Mouse (Mus musculus) neural tube, embryonic 14.5 days (tissue): Measurements from ENCODE around the gene Slc25a34. TPM values are rescaled to one million over a fixed set of nuclear protein-coding genes. Genes with fewer than 3 reads are reported as not detected.
A peak's percentile ranks its signal among the peaks of the same experiment; 100 is the strongest.

Experiments used
- ATAC-seq: fragments of 200-750 bp; cut with Nextera tagmentation; 2 replicates; pipeline ENCODE4 v1.8.0; 2017; ENCODE audit warnings: low read depth, mild to moderate bottlenecking, moderate TSS enrichment, moderate library complexity
- H3K27ac ChIP-seq: fragments of 300-500 bp; sonication (generic); 2 replicates; pipeline ENCODE4 v1.5.1; 2014; ENCODE audit warnings: low read depth, mild to moderate bottlenecking, control low read depth, low read length, moderate library complexity, mixed read lengths
- H3K27me3 ChIP-seq: fragments of 300-500 bp; sonication (generic); 2 replicates; pipeline ENCODE4 v1.6.1; 2014; ENCODE audit warnings: low read length; ENCODE audit not compliant: control insufficient read depth, insufficient read depth
- H3K36me3 ChIP-seq: fragments of 300-500 bp; sonication (generic); 2 replicates; pipeline ENCODE4 v1.6.1; 2014; ENCODE audit warnings: low read length, mixed read lengths; ENCODE audit not compliant: control insufficient read depth, insufficient read depth
- H3K4me1 ChIP-seq: fragments of 300-500 bp; sonication (generic); 2 replicates; pipeline ENCODE4 v1.6.1; 2014; ENCODE audit warnings: low read length; ENCODE audit not compliant: control insufficient read depth, insufficient read depth
- H3K4me2 ChIP-seq: fragments of 300-500 bp; sonication (generic); 2 replicates; pipeline ENCODE4 v1.6.1; 2014; ENCODE audit warnings: mild to moderate bottlenecking, low read depth, low read length, control low read depth
- H3K4me3 ChIP-seq: fragments of 300-500 bp; sonication (generic); 2 replicates; pipeline ENCODE4 v1.5.1; 2014; ENCODE audit warnings: low read depth, low read length, control low read depth, mixed read lengths
- H3K9ac ChIP-seq: fragments of 300-500 bp; sonication (generic); replicated peaks from 2 replicates; pipeline ENCODE4 v1.6.1; 2014; ENCODE audit warnings: low read depth, mild to moderate bottlenecking, control low read depth, low read length, mixed read lengths
- H3K9me3 ChIP-seq: fragments of 300-500 bp; sonication (generic); 2 replicates; pipeline ENCODE4 v1.6.1; 2016; ENCODE audit warnings: low read length; ENCODE audit not compliant: control insufficient read depth
- WGBS: fragments of 180-500 bp; shearing (Covaris S2); extraction: QIAGEN DNeasy Blood & Tissue Kit; methylation state at CpG from one replicate; pipeline ENCODE4 v1.1.7; 2014; 5-methylcytosine and 5-hydroxymethylcytosine counted together
- polyA plus RNA-seq: library from polyadenylated mRNA; unstranded; fragments of >200 nt; fragmentation: Nextera tagmentation; extraction: Ambion mirVana; gene quantifications from 2 replicates; pipeline ENCODE4 v1.2.1, GENCODE M21; 2014

Slc25a34 gene
- polyA plus RNA-seq, 1 experiment from 2014 or later: not detected

DNA sequence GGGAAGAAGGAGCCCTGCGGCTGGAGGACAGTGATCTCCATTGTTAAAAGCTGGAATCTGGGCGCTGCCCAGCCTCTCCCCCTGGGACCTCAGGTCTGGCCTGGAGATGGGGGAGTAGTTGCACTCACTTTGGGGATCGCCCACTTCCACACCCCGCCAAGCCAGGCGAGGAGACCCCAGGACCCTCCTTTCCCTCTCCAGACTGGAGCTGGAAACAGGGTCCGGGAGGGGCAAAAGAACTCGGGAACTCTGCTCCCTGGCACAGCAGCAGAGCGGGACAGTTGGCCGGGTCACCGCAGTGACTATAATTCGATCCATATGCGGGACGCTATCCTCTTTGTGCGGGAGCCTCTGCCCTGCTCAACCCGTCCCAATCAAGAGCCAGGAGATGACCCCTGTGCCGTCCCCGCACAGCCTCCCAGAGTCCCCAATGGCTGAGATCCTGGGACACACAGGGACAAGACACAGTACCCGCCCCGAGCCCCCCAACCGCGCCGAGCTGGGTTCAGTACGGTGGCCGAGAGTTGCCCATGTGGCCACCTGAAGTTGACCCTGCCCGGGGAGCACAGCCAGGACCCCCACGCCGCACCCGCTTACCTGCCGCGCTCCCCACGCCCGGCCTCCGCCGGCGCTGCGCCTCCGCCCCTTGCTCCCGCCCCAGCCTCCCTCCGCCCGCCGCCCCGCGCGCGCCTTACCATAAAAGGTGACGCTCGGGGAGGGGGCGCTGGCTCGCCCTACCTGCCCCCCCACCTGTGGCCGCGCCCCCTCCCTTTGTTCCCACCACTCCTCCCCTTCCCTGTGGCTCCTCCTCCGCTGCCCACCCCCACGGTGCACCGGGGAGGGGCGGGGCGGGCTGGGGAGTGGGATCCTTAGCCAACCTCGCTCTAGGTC, 24.1 kb downstream of the Slc25a34 start:
- peak overlapping the region; percentile 71 for H3K9ac ChIP-seq
- H3K4me2 ChIP-seq: peak overlapping the region; percentile 78
- H3K27ac ChIP-seq: 0 out of 2 replicates have a peak overlapping the region, but pooled peaks have one; percentile 16
- H3K4me3 ChIP-seq: peak overlapping the region; percentile 55
- H3K4me1 ChIP-seq: peaks cover 10% of the 10 kb centered on the region
- H3K27me3 ChIP-seq: peaks cover 3% of the 10 kb centered on the region; the same call in 1 of the 2 replicates
- no peaks in the 10 kb centered on the region for H3K36me3 ChIP-seq
- ATAC-seq: peak; percentile 28
- H3K9me3 ChIP-seq: no peaks in the 10 kb centered on the region
- under 1% methylated on average over 48 of the region's 57 CpGs for WGBS

GRCm38 (mm10) chr4:141598894-141599250, 24.7 kb downstream of the Slc25a34 start:
- 3% methylated on average over 9 of the region's 9 CpGs for WGBS
- Histone ChIP-seq H3K4me1 (peaks cover 10% of the 10 kb centered on the region), H3K36me3 (no peaks in the 10 kb centered on the region), H3K9ac (peak overlapping the region; percentile 71), H3K9me3 (no peaks in the 10 kb centered on the region), H3K4me3 (peak overlapping the region; percentile 55), H3K27ac (peak overlapping the region; percentile 31; the same call in 1 of the 2 replicates), H3K27me3 (peaks cover 3% of the 10 kb centered on the region; the same call in 1 of the 2 replicates), H3K4me2 (peak overlapping the region; percentile 78)
- ATAC-seq: no peak; the same call in 1 of the 2 replicates

GRCm38 (mm10) chr4:141598199-141598893, 25.3 kb downstream of the Slc25a34 start:
- ATAC-seq: peak; percentile 15; the same call in 1 of the 2 replicates
- Histone ChIP-seq H3K4me3 (peak overlapping the region; percentile 55), H3K9me3 (no peaks in the 10 kb centered on the region), H3K4me2 (peak overlapping the region; percentile 78), H3K9ac (peak overlapping the region; percentile 71; the same call in 1 of the 2 replicates), H3K4me1 (peaks cover 10% of the 10 kb centered on the region), H3K36me3 (no peaks in the 10 kb centered on the region), H3K27ac (peak overlapping the region; percentile 31; the same call in 1 of the 2 replicates), H3K27me3 (peaks cover 3% of the 10 kb centered on the region; the same call in 1 of the 2 replicates)
- 1% methylated on average over 19 of the region's 19 CpGs for WGBS

- no peak overlapping the region for H3K9ac ChIP-seq
- H3K27ac ChIP-seq: no peak overlapping the region
- H3K4me2 ChIP-seq: no peak overlapping the region
- no peaks in the 10 kb centered on the region for H3K9me3 ChIP-seq
- H3K4me3 ChIP-seq: no peak overlapping the region
- peaks cover 10% of the 10 kb centered on the region for H3K4me1 ChIP-seq
- H3K27me3 ChIP-seq: peaks cover 3% of the 10 kb centered on the region; the same call in 1 of the 2 replicates
- ATAC-seq: no peak
- WGBS: 88% methylated on average over 8 of the region's 8 CpGs
- H3K36me3 ChIP-seq: no peaks in the 10 kb centered on the region
Measured at GRCm38 (mm10) chr4:141596700-141597328, 26.8 kb downstream of the Slc25a34 start.

GRCm38 (mm10) chr4:141595605-141596268, 27.9 kb downstream of the Slc25a34 start:
- Histone ChIP-seq H3K4me3 (no peak overlapping the region), H3K4me2 (no peak overlapping the region), H3K4me1 (peaks cover 10% of the 10 kb centered on the region), H3K36me3 (no peaks in the 10 kb centered on the region), H3K27ac (no peak overlapping the region), H3K9me3 (no peaks in the 10 kb centered on the region), H3K27me3 (peaks cover 3% of the 10 kb centered on the region; the same call in 1 of the 2 replicates), H3K9ac (no peak overlapping the region)
- WGBS: 87% methylated on average over 9 of the region's 9 CpGs
- no peak for ATAC-seq

GRCm38 (mm10) chr4:141595138-141595537, 28.5 kb downstream of the Slc25a34 start:
- Histone ChIP-seq H3K9me3 (no peaks in the 10 kb centered on the region), H3K9ac (no peak overlapping the region), H3K4me2 (no peak overlapping the region), H3K27me3 (peaks cover 3% of the 10 kb centered on the region; the same call in 1 of the 2 replicates), H3K27ac (no peak overlapping the region), H3K4me3 (no peak overlapping the region), H3K36me3 (no peaks in the 10 kb centered on the region), H3K4me1 (peaks cover 10% of the 10 kb centered on the region)
- WGBS: 93% methylated on average over 11 of the region's 11 CpGs
- no peak for ATAC-seq

GRCm38 (mm10) chr4:141591547-141591946, 32.1 kb downstream of the Slc25a34 start:
- 26% methylated on average over 3 of the region's 3 CpGs for WGBS
- H3K9ac ChIP-seq: no peak overlapping the region
- H3K27ac ChIP-seq: no peak overlapping the region
- H3K4me2 ChIP-seq: no peak overlapping the region
- ATAC-seq: no peak
- H3K9me3 ChIP-seq: no peaks in the 10 kb centered on the region
- no peak overlapping the region for H3K4me3 ChIP-seq
- H3K4me1 ChIP-seq: no peaks in the 10 kb centered on the region
- H3K27me3 ChIP-seq: no peaks in the 10 kb centered on the region
- no peaks in the 10 kb centered on the region for H3K36me3 ChIP-seq

GRCm38 (mm10) chr4:141583919-141584318, 39.7 kb downstream of the Slc25a34 start:
- no peak overlapping the region for H3K27ac ChIP-seq
- H3K4me1 ChIP-seq: no peaks in the 10 kb centered on the region
- ATAC-seq: no peak
- WGBS: 92% methylated on average over 8 of the region's 8 CpGs
- no peak overlapping the region for H3K4me2 ChIP-seq
- 0 out of 2 replicates have a peak, but pooled peaks cover 3% of the 10 kb centered on the region for H3K36me3 ChIP-seq
- no peaks in the 10 kb centered on the region for H3K9me3 ChIP-seq
- no peak overlapping the region for H3K4me3 ChIP-seq
- H3K27me3 ChIP-seq: no peaks in the 10 kb centered on the region
- H3K9ac ChIP-seq: no peak overlapping the region
